Mouse (Mus musculus) activated CD4-positive, CD25-positive, alpha-beta regulatory T cell, adult 4 months (primary cell): ENCODE results near the gene Plekhm3. TPM values are rescaled to one million over a fixed set of nuclear protein-coding genes. Genes with fewer than 3 reads are reported as not detected.

Experiments
- ATAC-seq: one replicate; pipeline ENCODE4 v1.8.0; 2017
- polyA plus RNA-seq, 2 experiments: library from polyadenylated mRNA; unstranded; fragments of 100-300 nt; shearing (Covaris generic); gene quantifications; one replicate each; pipeline ENCODE4 v1.2.1; 2017

Plekhm3 gene
- polyA plus RNA-seq, 2 experiments from 2014 or later, result 6.3 to 11.3 TPM

DNA sequence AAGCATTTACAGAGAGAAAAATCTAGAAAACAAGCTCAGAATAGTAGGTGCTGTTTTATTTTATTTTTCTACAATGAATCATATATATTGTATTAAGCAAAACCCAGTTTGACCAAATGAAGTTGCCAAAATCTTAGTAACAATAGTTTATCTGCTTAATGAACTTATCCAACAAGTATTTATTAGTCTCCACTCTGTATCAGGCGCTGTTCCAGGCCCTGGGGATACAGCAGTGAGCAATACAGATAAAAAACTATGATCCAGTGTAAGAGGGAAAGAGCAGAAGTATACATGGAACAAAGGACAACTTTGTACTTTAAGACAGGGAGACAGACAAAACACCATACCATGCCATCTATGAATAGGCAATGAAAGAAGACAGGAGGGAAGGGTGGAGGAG, 81.5 kb downstream of the Plekhm3 start:
- no peak for ATAC-seq

DNA sequence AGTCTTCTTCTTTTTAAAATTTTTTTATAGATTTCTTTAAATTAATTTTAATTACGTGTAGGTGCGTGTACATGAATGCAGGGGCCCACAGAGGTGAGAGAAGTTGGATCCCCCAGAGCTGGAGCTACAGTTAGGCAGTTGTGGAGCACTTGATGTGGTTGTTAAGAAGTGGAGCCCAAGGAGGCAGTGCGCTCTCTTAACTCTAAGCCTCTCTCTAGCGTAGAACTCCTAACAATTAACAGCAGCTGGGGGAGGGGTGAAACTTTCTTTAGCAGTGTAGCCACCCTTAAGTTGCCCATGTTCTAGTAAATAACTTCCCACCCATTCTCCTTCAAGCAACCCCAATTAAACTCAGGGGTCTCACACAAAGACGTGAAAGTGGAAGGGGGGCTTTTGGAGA, 84.7 kb downstream of the Plekhm3 start:
- ATAC-seq, result no peak

DNA sequence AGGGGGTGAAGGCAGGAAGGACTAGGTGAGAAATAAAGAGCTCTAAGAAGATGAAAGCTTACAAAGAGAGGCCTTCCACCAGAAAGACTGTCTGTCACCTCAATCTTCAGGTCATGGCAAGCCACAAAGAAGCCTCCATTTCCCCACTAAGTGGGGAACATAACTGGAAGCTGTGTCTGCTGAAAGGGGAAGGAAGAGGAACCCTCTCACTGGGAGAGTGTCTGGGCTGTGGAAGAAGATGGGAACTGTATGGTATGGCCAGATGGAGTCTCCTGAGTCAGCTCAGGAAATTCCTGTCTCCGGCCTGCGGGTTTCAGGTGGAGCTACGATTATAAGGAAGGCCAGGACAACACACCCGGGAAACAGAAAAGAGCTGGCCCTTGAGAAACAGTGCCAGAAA, 88.9 kb downstream of the Plekhm3 start:
- ATAC-seq, result no peak

DNA sequence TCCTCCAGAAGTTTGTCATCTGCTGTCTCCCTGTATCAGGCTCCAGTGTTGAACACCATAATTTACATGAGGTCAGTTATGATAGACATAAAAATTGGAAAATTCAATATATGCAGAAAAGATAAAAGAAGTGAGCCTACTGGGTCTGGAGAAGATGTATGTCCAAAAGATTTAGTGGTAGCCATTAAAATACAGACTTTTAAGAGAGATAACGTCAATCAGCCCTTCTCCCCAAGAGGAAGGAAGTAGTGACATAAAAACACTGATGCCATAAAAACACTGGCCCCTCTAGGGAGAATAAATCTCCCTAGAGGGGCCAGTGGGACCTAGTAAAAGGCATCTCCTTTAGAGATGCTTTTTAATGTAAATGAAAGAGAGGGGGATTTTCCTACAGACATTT, 90.5 kb downstream of the Plekhm3 start:
- no peak for ATAC-seq

DNA sequence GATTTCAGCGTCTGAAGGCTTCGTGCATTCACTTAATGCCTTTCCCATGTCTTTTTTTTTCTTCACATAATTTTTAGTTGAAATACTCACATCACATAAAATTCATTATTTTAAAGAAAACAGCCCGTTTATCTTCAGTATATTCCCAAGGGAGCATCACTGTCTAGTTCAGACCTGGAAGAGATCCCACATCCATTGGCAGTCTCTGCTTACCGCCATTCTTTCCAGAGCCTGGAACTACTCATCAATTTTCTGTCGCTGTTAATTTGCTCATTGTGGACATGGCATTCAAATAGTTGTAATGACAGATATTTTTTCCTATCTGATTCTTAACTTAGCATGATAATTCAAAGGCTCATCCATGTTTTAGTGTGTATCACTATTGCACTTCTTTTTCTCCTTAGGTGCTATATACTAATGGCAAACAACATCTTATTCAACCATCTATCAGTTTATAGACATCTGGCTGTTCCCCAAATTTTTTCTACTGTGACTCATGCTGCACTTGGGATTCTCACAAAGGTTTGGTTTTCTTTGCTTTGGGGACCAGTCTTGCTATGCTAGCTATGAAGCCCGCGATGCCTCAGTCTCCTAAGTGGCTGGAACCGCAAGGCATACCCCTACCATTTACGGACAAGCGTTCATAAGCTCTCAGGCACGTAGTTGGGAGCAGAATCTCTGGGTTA, 96.2 kb downstream of the Plekhm3 start:
- no peak for ATAC-seq

DNA sequence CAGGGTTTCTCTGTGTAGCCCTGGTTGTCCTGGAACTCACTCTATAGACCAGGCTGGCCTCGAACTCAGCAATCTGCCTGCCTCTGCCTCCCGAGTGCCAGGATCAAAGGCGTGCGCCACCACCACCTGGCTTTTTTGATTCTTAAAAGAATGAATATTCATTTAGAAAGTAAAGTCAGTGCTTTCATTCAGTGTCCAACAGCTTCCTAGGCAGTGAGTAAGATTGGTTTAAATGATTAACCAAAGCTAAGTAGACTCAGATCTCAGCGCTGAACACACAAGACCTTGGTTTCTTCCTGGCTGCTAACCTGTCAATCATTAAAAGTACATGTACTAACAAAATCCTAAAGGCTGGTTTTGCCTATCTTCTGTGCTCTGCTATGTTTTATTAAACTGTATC, 96.8 kb downstream of the Plekhm3 start:
- no peak for ATAC-seq

DNA sequence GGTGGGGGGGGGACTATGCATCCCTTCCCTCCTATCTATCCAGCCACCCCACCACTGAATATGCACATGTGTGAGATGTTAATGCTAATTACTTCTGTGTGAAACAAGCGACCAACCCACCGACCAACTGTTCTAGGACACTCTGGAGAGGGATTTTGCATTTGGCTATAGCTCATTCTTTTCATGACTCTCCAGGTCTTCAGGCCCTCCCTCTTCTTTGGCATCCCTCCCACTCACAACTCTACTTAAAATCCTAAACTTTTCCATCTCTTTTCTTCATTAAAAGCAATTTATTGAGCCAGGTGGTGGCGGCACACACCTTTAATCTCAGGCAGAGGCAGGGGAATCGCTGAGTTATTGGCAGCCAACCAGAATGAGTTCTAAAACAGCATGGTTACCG, 101.8 kb downstream of the Plekhm3 start:
- ATAC-seq, result no peak

DNA sequence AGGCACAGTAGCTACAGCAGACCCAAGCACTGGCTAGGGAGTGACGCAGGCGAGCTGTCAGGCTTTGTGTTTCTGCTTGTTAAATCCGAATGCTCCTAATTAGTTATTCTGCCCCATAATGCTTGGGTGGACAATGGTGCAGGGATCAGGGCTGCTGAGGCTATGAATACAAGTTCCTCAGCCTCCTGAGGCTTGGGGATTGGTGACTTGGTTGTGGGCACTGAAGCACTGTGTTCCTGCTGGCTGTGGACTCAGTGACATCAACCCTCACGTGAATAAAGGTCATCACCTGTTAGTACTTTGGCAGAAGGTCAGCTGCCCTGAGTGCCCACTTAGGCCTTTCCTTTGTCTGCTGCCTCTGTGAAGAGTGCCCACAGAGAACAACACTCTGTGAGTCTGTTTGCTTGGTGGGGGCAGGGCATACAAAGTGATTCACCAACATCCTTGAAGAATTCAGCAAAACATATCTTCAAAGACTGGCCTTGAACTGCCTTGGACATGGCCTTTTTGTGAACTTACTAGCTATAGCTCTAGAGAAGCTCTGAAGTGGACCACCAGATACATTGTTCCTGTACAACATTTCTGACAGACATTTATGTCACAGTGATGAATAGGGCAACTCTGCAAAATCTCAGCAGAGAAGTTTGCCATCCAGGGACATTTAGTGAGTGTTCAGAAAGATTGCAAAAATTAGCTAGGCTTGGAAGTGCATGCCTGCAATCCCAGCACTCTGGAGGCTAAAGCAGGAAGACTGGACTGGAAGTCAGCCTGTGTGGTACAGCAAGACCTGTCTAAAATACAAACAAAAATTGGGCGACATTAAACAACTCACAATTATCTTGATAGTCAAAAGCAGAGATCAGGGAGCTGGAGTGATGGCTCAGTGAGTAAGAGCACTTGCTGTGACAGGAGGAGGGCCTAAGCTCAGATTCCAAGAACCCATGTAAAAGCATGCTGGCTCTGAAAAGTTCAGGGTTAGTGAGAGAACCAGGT, 102.6 kb downstream of the Plekhm3 start:
- no peak for ATAC-seq

DNA sequence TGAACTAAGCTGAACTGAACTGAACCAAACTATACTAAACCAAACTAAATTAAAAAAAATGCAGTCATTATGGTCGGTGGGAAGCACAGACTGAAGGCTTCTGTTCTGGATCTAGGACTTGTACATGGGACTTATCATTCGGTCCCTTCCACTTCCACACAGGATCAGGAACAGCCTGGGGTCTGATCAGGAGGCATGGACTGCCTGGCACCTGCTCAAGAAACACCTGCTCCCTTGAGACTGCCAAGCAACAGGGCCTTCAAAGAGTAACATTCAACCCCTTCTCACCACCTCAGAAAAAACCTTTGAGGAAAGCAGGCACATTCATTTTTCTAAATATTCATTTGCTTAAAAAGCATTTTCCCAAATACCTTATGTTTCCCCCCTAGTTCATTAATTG, 103.4 kb downstream of the Plekhm3 start:
- no peak for ATAC-seq

DNA sequence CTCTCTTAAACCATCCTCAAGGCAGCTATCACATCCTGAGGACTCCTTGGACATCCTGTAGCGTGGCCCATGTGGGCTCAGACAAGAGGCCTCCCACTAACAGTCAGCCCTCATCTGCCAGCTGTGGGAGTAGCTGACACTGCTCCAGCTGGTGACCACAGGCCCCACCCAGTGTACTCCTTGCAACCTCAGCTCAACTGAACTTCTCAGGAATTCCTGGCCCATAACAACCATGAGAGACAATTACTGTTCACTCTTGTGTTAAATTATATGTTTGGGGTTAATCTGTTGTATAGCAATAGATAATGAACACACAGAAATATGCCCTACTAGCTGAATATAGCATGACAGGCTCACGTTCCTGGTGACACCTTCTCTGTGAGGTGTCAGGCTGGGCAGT, 104.4 kb downstream of the Plekhm3 start:
- no peak for ATAC-seq

DNA sequence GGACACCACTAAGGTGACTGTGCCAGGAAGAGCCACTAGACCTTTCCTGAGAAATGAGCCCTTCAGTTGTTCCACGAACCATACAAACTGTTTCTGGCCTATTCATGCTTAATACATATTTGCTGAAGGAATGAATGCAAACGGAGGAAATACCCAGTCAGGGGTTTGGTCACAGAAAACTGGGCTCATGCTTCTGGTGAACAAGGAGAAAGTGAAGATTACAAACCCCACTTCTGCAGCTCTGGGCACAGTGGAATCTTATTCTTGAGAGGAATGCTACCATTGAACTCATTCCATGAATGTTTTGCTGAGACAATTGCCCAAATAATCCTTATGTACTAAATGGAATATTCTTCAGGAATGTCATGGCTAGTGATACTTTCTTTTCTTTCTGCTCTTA, 106.3 kb downstream of the Plekhm3 start:
- no peak for ATAC-seq

DNA sequence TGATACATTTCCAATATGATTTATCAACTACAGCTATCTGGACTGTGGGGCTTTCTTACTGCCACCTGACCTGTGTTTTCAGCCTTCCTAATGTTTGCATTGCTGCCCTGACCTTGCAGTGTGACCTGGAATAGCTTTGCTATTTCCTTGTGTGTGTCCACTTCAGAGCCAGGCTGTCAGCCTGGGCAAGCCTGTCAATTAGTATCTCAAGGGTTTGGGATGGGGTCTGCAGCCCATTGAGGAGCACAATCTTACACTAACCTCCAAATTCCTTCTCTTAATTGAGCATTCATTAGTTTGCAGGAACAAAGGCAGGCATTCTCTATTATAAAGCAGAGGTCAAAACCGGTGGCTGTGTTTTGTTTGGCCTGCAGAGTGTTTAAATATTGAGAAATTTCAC, 107.6 kb downstream of the Plekhm3 start:
- ATAC-seq, result no peak

DNA sequence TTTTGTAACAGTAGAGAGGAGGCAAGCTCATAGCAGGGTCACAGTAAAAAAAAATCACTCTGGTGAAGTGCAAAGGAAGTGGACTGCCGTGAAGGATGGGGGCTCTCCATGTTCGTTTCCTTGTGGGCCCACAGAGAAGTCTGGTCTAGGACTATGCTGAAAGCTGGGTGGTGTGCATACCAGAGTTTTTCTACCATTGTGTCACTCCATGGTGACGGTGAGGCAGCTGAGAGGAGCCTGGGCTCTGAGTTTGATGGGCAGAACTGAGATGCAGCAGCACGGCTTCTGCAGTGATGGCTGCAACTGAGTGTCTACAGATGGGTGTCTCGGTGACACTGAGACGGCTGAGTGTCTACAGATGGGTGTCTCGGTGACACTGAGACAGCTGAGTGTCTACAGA, 108.5 kb downstream of the Plekhm3 start:
- no peak for ATAC-seq

DNA sequence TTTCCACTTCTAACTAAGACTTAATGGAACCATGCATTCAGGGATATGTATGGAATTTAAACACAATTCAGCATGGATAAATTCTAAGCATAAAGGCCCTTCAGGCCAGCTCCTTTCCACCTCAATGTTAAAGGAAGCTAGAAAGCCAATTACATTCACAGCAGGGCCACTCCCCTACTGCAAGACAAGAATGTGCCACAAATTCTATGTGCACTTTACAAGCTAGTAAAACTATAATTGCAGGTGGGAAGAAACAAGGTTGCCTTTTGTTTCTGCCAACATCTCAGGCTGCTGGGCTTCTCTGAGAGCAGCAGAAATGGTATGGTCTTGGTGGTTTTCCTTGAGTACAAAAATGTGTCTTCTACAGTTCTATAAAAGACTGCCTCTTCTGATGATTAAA, 109.1 kb downstream of the Plekhm3 start:
- ATAC-seq, result no peak

DNA sequence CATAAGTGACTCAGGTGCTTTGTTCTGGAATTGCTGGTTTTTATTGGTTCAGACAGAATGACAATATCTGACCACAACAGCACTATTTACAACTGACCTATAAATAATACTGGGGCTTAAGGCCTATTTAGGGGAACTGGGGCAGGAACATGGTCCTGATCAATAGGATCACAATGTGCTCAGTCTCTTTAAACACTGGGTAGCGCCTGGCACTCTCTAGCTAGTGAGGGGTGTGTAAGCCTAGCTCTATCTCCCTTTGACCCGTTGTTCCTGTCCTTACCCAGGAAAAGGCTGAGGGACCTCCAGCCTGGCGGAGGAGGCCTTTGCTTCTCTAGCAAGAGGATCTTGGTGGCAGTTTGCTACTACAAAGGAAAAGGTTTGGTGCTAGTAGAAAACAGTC, 111.6 kb downstream of the Plekhm3 start:
- ATAC-seq, result no peak

DNA sequence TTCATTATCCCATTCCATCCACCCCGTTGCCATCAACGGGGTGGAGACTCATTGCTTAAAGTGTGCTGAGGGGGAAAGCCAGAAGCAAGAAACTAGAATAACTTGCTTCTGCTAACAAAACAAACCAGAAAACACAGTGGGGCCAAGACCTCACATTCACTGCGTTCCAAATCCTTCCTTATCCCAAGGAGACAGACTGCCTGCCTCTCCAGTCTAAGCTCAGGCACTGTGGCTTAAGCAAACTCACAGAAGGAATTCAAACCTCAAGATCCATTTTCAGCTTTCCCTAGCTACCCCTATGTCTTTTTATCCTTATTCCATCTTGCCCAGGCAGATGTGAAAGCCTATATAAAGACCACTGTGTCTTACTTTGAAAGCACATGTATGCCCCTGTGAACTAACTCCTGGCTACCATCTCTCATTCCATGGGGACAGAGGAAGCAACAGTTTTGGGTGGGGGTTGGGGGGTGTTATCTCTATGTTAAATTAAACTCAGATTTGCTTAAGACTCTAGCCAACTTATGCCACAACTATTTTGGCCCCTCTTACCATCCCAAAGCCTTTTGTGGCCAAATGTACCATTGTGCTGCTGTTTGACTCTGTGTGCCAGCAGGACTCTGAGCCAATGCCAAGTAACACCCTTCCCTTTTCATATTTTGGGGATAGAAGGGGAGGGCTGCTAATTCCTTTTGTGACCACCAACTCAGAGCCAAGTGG, 112.6 kb downstream of the Plekhm3 start:
- ATAC-seq, result no peak

DNA sequence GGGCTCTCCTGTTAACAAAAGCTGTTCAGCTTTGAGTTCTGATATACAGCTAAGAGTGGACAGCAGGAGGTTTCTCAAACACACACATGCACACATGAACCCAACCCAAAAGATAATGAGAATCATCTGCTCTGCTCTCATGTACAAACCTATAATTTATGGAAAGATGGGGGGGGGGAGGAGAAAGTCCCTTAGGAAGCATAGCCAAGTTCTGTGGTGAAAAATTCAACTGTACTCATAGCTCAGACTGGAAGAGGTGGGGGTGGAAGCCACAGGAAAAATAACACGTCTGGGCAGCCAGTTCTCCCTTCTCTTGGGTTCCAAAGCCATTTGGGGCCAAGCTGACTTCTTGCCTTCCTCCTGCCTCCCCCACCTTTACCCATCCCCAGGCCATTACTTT, 115.7 kb downstream of the Plekhm3 start:
- ATAC-seq, result no peak

DNA sequence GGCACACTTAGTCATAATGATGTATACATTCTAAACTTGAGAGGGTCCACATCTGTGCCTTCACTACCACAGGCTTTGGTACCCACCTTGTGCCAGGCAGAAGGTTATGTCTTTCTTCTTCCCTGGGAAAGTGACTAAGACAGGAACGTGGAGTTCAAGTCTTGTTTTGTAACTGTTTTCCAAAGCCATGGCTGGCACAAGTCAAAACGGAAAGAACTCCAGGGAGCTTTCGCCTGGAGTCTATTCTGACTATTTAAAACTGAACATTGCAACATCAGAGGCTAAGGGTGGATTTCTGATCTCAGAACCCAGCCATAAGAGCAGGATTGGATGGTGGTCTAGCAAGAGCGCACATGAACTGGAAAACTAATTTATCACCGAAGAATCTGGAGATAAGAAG, 120.0 kb downstream of the Plekhm3 start:
- no peak for ATAC-seq

DNA sequence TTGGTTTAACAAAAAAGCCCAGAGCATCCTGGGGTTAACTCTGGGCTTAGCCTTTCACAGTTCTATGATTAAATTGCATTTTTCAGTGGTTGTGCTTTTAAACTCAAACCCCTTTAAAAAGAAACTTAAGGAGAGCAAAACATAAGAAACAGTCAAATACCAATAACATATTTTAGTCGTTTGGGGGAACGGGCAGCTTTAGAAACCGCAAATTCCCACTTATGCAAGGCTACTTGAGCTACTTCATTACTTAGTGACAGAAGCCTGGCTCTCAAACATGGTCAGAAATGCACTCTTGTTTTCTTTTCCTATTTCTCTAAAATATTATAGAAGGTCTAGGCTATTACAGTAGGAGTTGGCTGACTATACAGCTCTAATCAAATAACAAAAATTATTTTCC, 120.5 kb downstream of the Plekhm3 start:
- no peak for ATAC-seq

DNA sequence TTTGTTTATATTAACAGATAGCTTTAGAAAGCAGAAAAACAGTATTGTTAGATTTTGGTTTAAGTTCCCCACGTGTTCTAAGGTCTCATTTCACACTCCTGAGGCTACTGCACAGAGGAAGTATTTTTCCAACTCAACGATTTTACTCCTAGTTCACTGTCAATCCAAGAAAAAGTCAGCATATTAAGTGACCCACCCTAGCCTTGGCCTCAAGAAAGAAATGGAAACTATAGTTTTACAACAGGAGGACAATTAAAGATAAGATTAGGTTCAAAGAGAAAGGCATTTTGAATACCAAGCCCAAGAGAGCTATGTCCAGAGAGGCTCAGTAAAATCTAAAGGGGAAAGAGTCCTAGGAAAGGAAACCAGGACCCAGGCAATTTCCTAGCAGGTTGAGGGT, 125.1 kb downstream of the Plekhm3 start:
- no peak for ATAC-seq

DNA sequence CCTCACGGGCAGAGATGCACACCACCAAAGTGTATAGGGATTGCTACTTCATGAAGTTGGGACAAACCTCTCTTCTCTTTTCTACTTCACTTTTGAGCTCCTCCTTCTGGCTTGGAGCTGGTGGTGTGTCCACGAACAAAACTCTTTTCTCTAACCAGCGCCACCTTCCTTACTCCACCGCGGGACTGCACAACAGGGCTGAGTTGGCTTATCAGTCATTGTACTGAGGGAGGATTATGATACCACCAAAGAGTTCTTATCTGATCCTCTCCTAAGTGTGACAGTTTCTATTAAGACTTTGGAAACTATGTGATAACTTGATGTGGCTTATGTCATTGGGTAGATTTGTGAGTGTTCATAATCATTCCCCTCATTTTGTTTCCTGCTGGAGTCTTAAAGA, 129.2 kb downstream of the Plekhm3 start:
- no peak for ATAC-seq

DNA sequence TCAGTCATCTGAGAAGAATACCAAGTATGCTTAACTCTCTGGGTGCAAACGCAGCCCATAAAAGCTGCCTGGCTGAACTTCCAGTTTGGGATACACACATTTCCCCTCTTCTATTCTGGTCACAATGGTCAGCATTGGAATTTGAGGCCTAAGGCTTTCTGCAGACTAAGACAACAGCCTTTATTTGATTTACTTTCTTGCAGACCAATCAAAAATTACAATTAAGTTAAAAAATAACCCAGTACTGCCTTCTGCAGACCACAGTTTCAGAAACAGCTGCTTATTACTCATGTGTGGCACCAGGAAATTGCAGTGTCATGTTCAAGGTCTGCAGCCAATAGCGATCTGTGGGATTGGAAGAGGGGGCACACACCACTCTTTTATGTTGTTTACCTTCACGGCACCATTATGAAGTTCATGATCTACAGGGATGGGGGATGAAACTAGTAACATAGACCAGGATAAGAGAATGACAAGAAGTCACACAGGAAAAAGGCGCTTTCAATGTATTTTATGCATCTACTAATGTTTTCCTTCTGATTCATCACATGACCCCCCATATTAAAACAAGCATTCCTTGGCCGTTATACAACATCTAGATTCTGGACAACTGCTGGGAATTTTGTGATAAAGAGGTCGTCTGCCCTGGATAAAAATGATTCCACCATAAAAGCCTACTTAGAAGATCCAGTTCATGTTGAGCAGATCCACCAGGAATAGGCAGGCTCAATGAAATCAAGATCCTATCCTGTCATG, 130.1 kb downstream of the Plekhm3 start:
- ATAC-seq, result no peak

DNA sequence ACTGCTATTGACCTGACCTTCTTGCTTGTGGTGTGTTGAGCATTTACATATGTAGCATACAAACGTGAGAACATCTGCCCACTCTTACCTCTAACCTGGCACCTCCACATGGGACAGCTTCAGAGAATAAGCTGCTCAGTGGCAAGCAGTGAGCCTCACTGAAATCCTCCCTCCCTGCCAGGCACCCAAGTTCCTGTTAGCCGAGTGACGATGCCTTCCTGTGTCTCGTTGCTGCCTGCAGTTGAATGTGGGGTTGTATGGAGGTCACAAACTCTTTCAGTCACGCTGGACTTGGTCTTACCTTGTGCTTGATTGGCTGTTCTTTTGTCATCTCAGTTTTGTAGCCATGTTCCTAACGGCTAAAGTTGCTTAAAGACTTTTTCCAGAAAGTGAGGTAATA, 133.1 kb downstream of the Plekhm3 start:
- no peak for ATAC-seq
